Mouse (Mus musculus): Measurements from ENCODE around the gene Mettl17.

Mettl17 gene

GRCm38 (mm10) chr14:51929968-51930367 lies 45.3 kb downstream of the Mettl17 start:
- no peak for DNase-seq (ENCODE audit: low spot score)

- peak; percentile 82 for DNase-seq (ENCODE audit: low spot score)
These were observed 46.2 kb downstream of the Mettl17 start for GRCm38 (mm10) chr14:51930824-51931223.

- no peak for DNase-seq (ENCODE audit: low spot score)
These were observed 47.7 kb downstream of the Mettl17 start for GRCm38 (mm10) chr14:51932092-51933020.

GRCm38 (mm10) chr14:51939005-51939404 lies 54.4 kb downstream of the Mettl17 start:
- DNase-seq (ENCODE audit: low spot score), result no peak

- peak; percentile 73 for DNase-seq (ENCODE audit: low spot score)
These were observed 56.4 kb downstream of the Mettl17 start for GRCm38 (mm10) chr14:51940944-51941560.

DNA sequence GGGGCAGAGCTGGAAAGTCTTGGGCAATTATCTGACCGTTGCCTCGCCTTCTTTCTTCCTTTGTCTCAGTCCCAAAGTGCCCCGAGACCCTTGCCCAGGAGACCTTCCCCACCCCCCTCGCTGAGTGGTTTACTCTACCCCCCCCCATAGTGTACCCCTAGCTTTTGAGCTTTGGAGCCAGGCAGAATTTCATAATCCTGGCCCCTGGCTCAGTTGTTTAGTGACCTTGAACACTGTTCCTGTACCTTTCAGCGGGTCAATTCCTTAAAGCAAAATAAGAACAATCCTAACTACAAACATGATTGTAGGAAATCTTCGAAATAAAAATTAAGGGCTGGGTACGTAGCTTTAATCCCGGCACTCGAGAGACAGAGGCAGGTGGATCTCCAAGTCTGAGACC lies 56.9 kb downstream of the Mettl17 start:
- DNase-seq (ENCODE audit: low spot score), result no peak

GRCm38 (mm10) chr14:51942236-51942635 lies 57.6 kb downstream of the Mettl17 start:
- DNase-seq (ENCODE audit: low spot score), result no peak

Data from embryo, embryonic 10 days (tissue).